Mouse (Mus musculus) thymus, postnatal 4 days (tissue): Measurements from ENCODE around the gene B3gnt8.

Experiments used
- DNase-seq: peaks from one replicate; pipeline ENCODE4 v3.0.0; 2021

The B3gnt8 gene

GRCm38 (mm10) chr7:25619722-25619991 is 6.8 kb upstream of the B3gnt8 start:
- DNase-seq, result no peak

DNA sequence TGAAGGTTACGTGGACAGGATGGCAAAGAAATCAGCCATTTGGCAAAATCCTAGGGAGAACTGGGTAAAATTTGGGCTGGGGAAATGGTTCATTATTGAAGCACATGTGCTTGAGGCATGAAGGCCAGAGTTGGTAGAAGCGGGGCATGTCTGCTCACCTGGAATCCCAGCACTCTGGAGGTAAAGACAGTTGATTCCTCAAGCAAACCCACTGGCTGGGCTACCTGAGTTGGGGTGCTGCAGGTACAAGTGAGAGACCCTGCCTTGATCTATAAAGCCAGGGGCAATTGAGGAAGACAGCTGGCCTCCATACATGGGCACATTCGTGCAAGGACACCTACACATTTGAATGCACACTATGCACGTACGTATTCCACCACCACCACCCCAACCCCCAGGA is 6.4 kb upstream of the B3gnt8 start:
- DNase-seq, result no peak

DNA sequence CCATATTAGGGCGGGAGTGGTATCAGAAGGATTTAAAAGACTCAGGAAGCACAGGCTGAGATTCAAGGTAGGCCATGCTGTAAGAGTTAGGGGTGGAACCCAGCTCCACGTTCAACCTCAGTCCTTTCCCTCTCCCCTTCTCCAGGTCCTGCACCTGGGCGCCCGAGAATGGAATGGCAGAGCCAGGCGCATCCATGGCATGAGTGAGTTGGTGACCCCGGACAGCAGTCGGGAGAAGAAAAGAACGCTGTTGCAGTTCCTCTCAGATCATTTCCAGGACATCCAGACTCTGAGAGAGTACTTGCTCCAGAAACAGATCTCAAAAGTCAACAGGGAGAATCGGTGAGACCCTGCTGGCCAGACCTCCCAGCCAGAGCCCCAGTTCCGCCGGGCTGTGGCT is 5.7 kb upstream of the B3gnt8 start:
- no peak for DNase-seq

- DNase-seq, result no peak
Measured at GRCm38 (mm10) chr7:25623857-25624370, 2.5 kb upstream of the B3gnt8 start.

- DNase-seq, result peak; percentile 15
Measured at GRCm38 (mm10) chr7:25624851-25625250, 1.6 kb upstream of the B3gnt8 start.

DNA sequence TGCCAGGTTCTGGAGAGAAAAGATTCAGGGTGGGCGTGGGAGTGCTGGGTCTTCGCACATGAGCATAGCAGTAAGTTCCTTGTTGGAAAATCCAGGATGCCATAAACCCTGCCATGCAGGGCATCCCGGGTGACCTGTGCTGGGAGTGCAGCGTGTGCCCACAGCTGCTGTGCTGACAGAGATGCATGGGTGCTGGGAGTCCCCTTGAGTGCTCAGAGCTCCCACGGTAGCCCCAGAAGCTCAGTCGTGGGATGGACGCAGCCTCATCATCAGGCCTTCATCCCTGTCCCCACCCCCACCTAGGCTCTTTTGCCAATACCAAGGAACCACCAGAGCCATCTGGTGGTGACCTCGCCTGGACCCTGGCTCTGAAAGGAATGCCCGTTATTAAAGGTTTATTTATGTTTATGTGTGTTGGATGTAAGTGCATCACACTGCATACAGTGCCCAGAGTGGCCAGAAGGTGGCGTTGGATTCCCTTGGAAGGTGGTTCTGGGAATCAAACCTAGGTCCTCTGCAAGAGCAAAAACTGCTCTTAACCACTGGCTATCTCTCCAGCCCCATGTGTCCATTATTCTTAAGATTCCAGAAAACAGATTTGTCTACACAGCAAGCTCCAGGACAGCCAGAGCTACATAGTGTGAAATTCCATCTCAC is 732 bp upstream of the B3gnt8 start:
- DNase-seq, result peak; percentile 86

DNA sequence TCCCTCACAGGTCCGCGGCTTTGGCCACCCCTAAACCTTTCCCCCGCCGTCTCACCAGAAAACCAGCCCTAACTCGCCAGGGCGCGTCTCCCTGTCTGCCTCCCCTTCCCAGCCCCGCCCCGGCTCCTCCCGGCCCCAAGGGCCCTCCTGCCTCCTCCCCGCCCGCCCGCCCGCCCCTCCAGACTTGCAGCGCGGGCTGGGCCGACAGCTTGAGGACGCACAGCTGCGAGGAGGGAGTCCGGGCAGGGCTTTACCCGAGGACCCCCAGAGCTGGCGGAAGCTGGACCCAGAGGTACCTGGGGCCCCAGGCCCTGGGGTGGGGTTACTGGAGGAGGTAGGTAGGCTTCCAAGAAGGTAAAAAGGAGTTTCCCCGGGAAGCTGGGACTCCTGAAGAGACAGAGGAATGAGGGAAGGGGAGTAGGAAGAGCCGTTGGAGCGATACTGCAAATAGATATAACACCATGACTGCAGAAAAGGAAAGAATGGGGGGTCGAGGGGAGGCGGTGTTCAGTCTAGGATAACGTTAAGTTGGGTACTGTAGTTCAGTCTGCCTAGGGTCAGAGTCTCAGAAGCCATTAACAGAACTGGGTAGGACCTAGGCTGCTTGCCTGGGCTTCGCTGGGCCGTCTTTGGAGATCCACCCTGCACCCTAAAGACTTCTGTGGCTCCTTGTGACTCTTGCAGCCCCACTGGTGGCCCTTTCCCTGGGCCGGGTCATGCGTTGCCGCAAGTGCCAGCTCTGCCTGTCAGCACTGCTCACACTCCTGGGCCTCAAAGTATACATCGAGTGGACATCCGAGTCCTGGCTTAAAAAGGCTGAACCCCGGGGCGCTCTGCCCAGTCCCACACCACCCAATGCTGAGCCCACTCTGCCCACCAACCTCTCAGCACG is 1.2 kb downstream of the B3gnt8 start:
- peak; percentile 82 for DNase-seq

GRCm38 (mm10) chr7:25628323-25628620 is 1.8 kb downstream of the B3gnt8 start:
- DNase-seq, result no peak

- no peak for DNase-seq
Measured at GRCm38 (mm10) chr7:25632679-25633078, 6.2 kb downstream of the B3gnt8 start.

- peak; percentile 64 for DNase-seq
Measured at GRCm38 (mm10) chr7:25636373-25636772, 9.9 kb downstream of the B3gnt8 start.

- no peak for DNase-seq
Measured at GRCm38 (mm10) chr7:25637099-25637498, 10.6 kb downstream of the B3gnt8 start.

GRCm38 (mm10) chr7:25639754-25640153 is 13.3 kb downstream of the B3gnt8 start:
- no peak for DNase-seq

DNA sequence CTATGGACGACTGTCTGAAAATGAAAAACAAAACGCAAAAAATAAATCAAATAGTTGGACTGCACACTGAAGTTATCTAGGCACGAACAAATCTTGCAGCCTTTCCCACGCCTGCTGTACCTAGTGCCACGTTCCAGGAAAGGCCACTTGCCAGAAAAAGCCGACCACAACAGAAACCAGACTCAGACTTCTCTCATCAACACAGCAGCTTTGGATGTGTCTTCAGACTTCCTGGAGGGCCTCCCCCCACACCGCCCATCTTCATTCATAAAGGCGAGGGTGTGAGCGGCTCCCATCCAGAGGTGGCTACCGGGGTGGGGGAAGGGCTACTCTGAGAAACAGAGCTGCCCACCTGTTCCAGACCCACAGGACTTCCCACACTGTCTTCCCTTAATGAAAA is 17.7 kb downstream of the B3gnt8 start:
- peak; percentile 53 for DNase-seq

- DNase-seq, result peak; percentile 32
Measured at GRCm38 (mm10) chr7:25644631-25645030, 18.2 kb downstream of the B3gnt8 start.

GRCm38 (mm10) chr7:25645074-25645473 is 18.6 kb downstream of the B3gnt8 start:
- peak; percentile 58 for DNase-seq

GRCm38 (mm10) chr7:25647574-25648123 is 21.2 kb downstream of the B3gnt8 start:
- DNase-seq, result peak; percentile 83

- DNase-seq, result no peak
Measured at GRCm38 (mm10) chr7:25649839-25650238, 23.4 kb downstream of the B3gnt8 start.

DNA sequence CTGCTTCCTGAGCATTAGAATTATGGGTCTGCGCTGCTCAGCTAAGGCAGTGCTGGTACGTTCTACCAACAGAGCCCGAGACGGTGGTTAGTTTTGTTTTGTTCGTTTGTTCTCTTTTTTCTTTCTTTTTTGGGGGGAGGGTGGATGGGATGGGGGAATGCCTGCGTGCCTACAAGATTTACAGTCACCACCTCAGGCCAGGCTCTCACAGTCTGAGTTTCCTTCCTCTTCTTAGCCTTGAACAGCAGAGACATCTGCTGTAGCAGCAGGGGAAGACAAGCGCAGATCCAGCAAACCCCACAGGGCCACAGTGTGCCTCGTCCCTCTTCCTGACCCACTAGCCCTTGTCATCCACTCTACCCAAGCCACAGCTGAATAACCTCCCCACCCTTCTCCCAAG is 24.8 kb downstream of the B3gnt8 start:
- DNase-seq, result peak; percentile 56

GRCm38 (mm10) chr7:25652244-25652759 is 25.8 kb downstream of the B3gnt8 start:
- no peak for DNase-seq

DNA sequence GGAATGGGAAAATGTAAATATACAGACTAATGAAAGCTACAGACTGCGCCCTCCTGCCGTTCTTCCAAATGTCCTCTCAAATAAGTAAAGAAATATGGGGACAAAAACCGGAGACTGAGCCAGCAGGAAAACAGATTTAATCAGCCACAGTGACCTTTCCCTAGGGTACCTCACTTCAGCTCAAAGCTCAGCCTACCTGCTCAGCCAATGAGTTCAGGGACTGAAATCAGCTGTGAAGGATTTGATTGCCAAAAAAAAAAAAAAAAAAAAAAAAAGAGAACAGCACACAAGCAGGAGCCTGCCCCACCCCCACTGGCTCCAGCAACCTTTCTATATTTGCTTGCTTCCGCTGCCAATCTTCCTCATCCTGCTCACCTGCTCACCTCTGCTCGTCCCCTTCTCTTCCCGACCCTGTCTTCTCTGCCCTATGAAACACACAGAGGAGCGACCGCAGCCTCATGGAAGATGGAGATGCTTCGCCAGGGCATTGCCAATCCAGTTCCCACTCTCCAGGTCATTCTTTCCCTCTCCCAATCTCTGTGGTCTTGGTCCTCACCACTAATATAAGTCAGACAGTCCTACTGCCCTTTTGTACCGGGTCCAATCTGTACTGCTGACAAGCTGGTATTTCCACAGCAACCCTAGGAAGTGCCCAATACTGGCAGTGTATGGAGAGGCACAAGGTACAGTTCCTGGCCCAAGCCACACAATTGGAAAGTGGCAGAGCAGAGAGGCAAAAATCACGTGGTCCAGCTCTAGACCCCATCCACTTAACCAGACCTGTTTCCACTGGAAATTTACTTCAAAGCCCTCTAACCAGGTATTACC is 29.4 kb downstream of the B3gnt8 start:
- DNase-seq, result no peak

- DNase-seq, result no peak
Measured at GRCm38 (mm10) chr7:25657785-25658184, 31.3 kb downstream of the B3gnt8 start.

- peak; percentile 98 for DNase-seq
Measured at GRCm38 (mm10) chr7:25658657-25659472, 32.4 kb downstream of the B3gnt8 start, which contains the start of the genes Bckdha and Exosc5. TSS of gene Bckdha (minus strand) at chr7:25658981. TSS of gene Exosc5 (plus strand) at chr7:25659164.
